Mouse (Mus musculus): ENCODE results near the gene Slc35e3.
"Not testable (repeated sequence)": the region's sequence is repeated elsewhere in the genome, so short reads cannot be mapped to it uniquely, and the experiment has no call there.

- TF ChIP-seq TAL1, GATA1 (IDR thresholded peaks at IDR 0.05; ENCODE audit: low read length): not testable (repeated sequence)
Measured at GRCm38 (mm10) chr10:117734104-117734852, 11.9 kb downstream of the Slc35e3 start.
